Mouse (Mus musculus): ENCODE results near the gene Ppp2r5e. TPM values are rescaled to one million over a fixed set of nuclear protein-coding genes. Genes with fewer than 3 reads are reported as not detected.
A peak's percentile ranks its signal among the peaks of the same experiment; 100 is the strongest.
"Not testable (repeated sequence)": the region's sequence is repeated elsewhere in the genome, so short reads cannot be mapped to it uniquely, and the experiment has no call there.

Gene Ppp2r5e
- polyA plus RNA-seq, 1 experiment from 2014 or later: 17.0 TPM

DNA sequence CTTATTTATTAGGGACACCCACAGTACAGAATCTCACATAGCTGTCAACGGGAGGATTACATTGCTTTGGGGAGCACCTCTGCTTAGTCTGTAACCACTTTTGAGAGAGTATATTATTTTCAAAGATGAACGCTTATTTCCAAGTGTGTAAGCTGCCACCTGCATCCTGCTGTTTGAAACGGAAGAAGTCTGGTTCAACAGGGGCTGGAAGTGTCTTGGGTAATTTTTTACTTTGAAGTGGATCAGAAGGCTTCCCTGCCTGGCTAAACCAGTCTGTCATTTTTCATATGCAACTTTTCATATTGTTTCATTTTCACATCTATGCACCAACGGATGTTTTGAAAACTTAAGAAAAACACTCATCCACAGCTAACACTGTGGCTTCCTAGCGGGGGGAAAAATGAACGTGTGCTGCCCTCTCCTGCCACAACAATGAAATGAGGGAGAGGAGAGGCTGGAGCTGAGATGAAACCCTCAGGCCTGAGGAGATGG, 146.5 kb downstream of the Ppp2r5e start:
- peak; percentile 78 for DNase-seq (ENCODE audit: low spot score)

DNA sequence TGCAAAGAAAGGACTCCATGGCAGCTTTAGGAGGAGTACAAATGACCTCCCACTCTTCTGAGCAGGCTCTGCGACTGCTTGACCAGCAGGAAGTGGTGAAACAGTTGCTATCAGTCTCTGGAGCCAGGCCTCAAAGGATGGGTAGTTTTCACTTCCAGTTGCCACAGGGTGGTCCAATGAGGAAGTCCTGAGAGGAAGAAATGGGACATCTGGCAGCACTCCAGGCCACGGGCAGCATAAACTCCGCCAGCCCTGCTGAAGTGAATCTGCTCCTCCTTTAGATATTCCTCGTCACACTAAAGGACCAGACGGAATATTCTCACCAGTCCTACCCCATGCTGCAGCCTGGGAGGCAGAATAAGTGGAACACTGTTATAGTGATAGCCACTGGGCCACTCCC, 147.1 kb downstream of the Ppp2r5e start:
- no peak for DNase-seq (ENCODE audit: low spot score)

DNA sequence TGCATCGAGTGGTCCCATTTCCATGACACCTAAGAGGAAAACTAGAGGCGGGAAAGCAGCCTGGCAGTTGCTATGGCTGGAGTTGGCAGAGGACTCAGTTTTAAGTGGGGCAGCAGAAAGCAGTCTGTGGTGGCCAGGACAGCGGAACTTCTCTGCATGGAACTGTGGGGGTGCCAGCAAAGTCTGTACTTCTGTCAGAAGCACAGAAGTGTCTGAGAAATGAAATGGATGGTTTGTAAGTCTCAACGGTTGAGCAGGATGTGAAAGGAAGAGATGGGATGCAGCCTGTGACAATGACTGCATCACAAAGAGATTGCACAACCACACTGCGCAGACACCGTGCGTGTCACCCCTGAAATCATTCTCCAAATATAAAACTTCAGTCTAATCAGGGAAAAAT, 149.8 kb downstream of the Ppp2r5e start:
- DNase-seq (ENCODE audit: low spot score): no peak

GRCm38 (mm10) chr12:75432400-75432799, 163.6 kb downstream of the Ppp2r5e start:
- DNase-seq (ENCODE audit: low spot score): not testable (repeated sequence)

DNA sequence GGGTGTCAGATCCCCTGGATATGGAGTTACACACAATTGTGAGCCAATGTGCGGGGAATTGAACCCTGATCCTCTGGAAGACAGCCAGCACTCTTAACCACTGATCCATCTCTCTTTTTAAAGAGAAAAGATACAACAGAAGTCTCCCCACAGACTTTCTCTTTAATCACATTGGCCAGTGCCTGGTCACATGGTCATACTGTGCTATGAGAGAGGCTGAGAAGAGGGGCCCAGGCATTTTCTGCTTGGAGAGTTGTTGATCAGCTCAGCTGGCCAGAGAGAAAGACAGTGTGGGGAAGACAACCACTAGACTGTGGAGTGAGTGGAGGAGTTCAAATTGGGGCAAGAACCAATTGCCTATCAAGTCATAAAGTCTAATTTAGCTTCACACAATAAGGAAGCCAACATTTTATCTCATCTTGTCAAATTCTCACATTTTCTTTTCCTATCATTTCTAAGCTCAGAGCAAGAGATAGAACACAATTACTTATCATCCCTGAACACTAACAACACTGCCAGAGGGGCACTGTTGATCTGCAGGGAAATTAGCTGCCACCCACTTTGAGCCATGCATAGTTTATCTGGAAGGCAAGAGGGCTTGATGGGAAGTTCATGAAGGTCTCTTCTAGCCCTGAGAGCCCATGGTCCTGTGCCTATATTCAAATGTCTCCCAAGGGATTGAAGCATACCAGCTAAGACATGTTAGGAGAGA, 166.2 kb downstream of the Ppp2r5e start:
- no peak for DNase-seq (ENCODE audit: low spot score)

DNA sequence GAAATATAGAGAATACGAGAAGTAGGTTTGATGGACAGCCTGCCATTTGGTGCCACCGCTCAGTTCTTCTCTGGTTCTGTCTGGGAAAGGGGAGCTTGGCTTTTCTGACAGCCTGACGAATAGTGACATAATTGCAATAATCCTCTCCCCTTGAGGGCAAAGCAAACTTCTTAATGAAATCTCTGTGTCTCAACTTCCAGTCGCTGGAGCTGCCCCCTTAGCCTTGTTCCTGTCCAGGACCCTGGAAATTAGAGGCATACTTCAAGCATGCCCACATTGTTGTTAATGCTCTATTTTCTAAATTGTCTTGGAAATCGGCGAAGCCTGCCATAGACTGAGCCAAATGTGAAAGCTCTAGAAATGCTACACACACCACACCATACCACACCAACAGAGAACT, 167.3 kb downstream of the Ppp2r5e start:
- DNase-seq (ENCODE audit: low spot score): no peak

DNA sequence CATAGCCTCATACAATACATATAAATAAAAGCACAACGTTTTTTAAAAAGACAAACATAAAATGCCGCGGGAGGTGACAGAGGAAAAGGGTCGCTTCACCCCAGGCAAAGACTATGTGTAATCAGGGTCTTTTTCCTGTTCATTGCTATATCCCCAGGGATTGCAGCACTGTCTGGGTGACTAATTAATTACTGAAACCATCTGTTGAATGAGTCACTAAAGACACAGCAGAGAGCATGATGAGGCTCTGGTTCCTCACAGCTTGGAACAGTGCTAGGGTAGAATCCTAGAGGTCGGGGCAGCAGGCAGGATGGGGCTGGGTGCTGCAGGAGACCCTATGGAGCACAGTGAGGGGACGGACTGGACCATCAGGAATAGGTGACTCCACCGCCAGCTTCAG, 170.2 kb downstream of the Ppp2r5e start:
- no peak for DNase-seq (ENCODE audit: low spot score)

DNA sequence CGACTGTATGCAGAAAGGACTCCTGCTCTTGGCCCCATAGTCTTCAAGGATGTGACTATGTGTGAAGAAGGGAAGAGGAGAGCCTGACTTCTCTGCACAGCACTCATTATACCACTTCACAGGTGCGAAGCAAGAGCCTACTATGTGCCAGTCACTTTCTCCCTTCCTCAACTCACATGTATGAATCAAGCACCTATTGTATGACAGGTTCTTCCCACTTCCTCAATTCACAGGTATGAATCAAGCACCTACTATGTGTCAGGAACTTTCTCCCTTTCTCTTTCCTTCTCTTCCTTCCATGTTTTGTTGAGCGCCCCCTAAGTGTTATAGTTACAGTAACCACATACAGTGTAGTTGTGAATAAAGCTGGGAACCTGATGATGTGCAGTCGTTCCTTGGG, 171.2 kb downstream of the Ppp2r5e start:
- no peak for DNase-seq (ENCODE audit: low spot score)

DNA sequence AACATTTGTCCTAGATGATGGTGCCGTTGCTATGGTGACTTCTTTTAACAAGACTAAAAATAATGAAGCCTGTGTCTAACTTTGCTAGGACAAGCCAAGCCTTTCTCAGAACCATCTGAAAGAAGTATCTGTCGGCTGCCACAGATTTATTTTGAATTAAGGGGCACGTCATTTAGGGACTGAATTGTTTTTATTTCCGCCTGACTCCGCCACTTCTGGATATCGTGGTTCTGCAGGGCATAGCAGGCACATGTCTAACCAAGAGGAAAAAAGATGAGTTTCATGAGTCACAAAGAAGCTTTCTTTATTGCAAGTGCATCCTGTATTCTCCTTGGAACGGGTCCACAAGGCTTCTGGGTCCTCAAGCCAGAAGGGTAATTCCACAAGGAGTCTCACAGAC, 171.7 kb downstream of the Ppp2r5e start:
- DNase-seq (ENCODE audit: low spot score): no peak

DNA sequence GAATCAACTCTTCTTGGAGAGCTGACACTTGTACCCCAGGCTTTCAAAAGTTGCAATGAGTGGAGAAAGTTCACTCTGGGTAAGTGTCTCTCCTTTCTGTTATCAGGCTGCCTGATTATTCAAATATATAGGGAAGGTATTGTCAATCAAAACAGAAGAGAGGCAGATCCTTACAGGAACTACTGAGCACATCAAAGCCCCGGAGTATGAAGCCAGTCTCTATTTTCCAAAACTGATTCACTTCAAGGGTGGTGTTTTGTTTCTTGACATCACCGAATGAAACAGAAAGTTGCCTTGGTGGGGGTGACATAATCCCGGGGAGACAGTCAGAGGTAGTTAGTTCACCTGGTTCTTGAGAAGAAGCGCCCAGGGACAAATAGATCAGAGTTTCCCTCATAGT, 179.4 kb downstream of the Ppp2r5e start, which contains the start of gene Gphb5:
Gene Gphb5 (minus strand): TSS at position 101 of the 400 bp plus-strand sequence.
- no peak for DNase-seq (ENCODE audit: low spot score)

DNA sequence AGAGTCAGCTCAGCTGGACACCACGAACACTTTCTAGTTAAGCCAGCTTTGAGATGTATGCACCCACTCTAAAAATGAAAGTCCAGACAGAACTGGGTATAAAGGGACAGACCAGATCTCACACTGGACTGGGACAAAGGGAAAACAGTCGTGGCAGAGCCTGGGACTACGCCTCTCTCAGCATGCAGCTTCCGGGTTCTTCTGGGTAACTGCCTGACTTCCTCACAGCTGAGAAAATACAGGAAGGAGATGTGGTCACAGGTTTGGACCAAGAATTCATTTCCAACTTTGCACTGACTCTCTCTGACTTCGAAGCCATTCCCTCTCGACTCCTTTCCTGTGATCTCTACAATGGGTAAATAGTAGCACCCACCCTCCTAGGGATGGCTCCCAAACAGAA, 181.1 kb downstream of the Ppp2r5e start:
- no peak for DNase-seq (ENCODE audit: low spot score)

DNA sequence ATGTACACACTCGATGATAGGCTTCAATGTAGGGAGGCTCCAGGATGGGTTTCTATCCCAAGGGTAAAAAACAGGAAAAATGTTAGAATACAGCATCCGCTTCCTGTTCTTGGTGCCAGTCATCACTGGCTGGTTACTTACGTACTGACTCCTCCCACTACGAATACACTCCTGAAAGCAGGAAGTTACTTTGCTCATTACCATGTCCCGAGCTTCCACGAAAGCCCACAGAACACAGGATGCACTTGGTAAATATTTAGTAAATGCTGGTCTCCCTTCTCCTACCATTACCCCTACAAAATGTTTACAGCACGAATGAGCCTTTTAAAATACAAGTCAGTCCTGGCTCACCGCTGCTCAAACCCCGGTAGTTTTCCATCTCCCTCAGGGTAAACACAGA, 183.1 kb downstream of the Ppp2r5e start:
- peak; percentile 15 for DNase-seq (ENCODE audit: low spot score)

Other genes starting within 250 kb of the Ppp2r5e start
- gene Gphb5, start 179.5 kb downstream of the Ppp2r5e start, polyA plus RNA-seq (2015; fragmentation: Nextera tagmentation; extraction: Ambion mirVana): 0.08 TPM in 2 replicates
- 16.0 and 17.0 TPM in 2 replicates for gene Wdr89, start 73.3 kb upstream of the Ppp2r5e start, polyA plus RNA-seq (2015; fragmentation: Nextera tagmentation; extraction: Ambion mirVana)
- gene Sgpp1, start 139.5 kb upstream of the Ppp2r5e start, polyA plus RNA-seq (2015; fragmentation: Nextera tagmentation; extraction: Ambion mirVana): 30.9 and 33.5 TPM in 2 replicates
- 5.0 and 6.2 TPM in 2 replicates for gene Syne2, start 221.9 kb upstream of the Ppp2r5e start, polyA plus RNA-seq (2015; fragmentation: Nextera tagmentation; extraction: Ambion mirVana)